Comparison of ENCODE assay signal across 8 mouse cellular contexts in genomic region chr2:116064521-116064920, GRCm38 (mm10). TPM values are rescaled to one million over a fixed set of nuclear protein-coding genes. Genes with fewer than 3 reads are reported as not detected.
DNase-seq lines count a peak whose midpoint lies in the region; ATAC-seq and TF ChIP-seq lines count a peak whose summit lies in the region.

No protein-coding gene starts in this region.

- peak overlapping the region; percentile 100 for H3K9ac ChIP-seq in hindbrain, embryonic 13.5 days
- H3K9ac ChIP-seq in liver, embryonic 16.5 days (ENCODE audit: low read depth, low read length) = no peak overlapping the region

- H3K4me2 ChIP-seq in hindbrain, embryonic 13.5 days = peak overlapping the region; percentile 87
- H3K4me2 ChIP-seq in liver, embryonic 16.5 days (ENCODE audit: low read depth, low read length) = peak overlapping the region; percentile 61

- H3K9me3 ChIP-seq in hindbrain, embryonic 13.5 days = no peaks in the 10 kb centered on the region
- H3K9me3 ChIP-seq in liver, embryonic 16.5 days (replicated peaks; ENCODE audit: control insufficient read depth, low read length) = no peaks in the 10 kb centered on the region

- H3K4me1 ChIP-seq in hindbrain, embryonic 13.5 days (replicated peaks) = peaks cover 35% of the 10 kb centered on the region
- H3K4me1 ChIP-seq in liver, embryonic 16.5 days (ENCODE audit: control insufficient read depth, low read depth, low read length) = no peaks in the 10 kb centered on the region
- H3K4me1 ChIP-seq in small intestine, adult 2 months (ENCODE audit: control insufficient read depth, insufficient read depth, insufficient read length, low read length) = peaks cover 2% of the 10 kb centered on the region; the same call in 1 of the 2 replicates

- no peaks in the 10 kb centered on the region for H3K27me3 ChIP-seq in hindbrain, embryonic 13.5 days
- H3K27me3 ChIP-seq in liver, embryonic 16.5 days (ENCODE audit: control insufficient read depth, insufficient read depth, low read depth, low read length) = peaks cover 90% of the 10 kb centered on the region
- H3K27me3 ChIP-seq in small intestine, adult 2 months (ENCODE audit: control insufficient read depth, insufficient read depth, low read length) = peaks cover 70% of the 10 kb centered on the region

- peak overlapping the region; percentile 99 for H3K27ac ChIP-seq in hindbrain, embryonic 13.5 days
- no peak overlapping the region for H3K27ac ChIP-seq in liver, embryonic 16.5 days (ENCODE audit: low read length)
- H3K27ac ChIP-seq in small intestine, adult 2 months (ENCODE audit: insufficient read depth, low read depth, low read length) = peak overlapping the region; percentile 10; the same call in 1 of the 2 replicates

- TF ChIP-seq POLR2A in small intestine, adult 2 months (IDR thresholded peaks at IDR 0.05; ENCODE audit: low read depth, low read length) = no peak

- H3K4me3 ChIP-seq in hindbrain, embryonic 13.5 days = peak overlapping the region; percentile 83
- peak overlapping the region; percentile 60 for H3K4me3 ChIP-seq in liver, embryonic 16.5 days (ENCODE audit: low read depth, low read length)
- peak overlapping the region; percentile 80 for H3K4me3 ChIP-seq in small intestine, adult 2 months (ENCODE audit: low read depth, low read length)

- WGBS in hindbrain, embryonic 13.5 days = 0% methylated on average over 20 of the region's 20 CpGs
- WGBS in liver, embryonic 16.5 days (ENCODE audit: insufficient replicate concordance) = 2% methylated on average over 20 of the region's 20 CpGs
- WGBS in small intestine, adult 2 months = 3% methylated on average over 20 of the region's 20 CpGs

- no peak for TF ChIP-seq CTCF in small intestine, adult 2 months (IDR thresholded peaks at IDR 0.05; ENCODE audit: extremely low read depth, insufficient read length, insufficient replicate concordance, low read depth, low read length)

- peak; percentile 25 for DNase-seq in kidney, adult 9 months
- no peak for DNase-seq in kidney, adult 8-10 months
- peak; percentile 52 for DNase-seq in embryo, embryonic 10 days (ENCODE audit: low spot score)
- DNase-seq in thymus, postnatal 4 days = no peak
- DNase-seq in ovary, postnatal 36 days (ENCODE audit: low spot score) = no peak

- peaks cover 4% of the 10 kb centered on the region; the same call in 1 of the 2 replicates for H3K36me3 ChIP-seq in hindbrain, embryonic 13.5 days
- H3K36me3 ChIP-seq in liver, embryonic 16.5 days (ENCODE audit: control insufficient read depth, insufficient read depth) = no peaks in the 10 kb centered on the region
- H3K36me3 ChIP-seq in small intestine, adult 2 months (ENCODE audit: control insufficient read depth, insufficient read depth, low read length) = no peaks in the 10 kb centered on the region

- ATAC-seq in hindbrain, embryonic 13.5 days (ENCODE audit: low FRiP score) = no peak
- ATAC-seq in liver, embryonic 16.5 days (ENCODE audit: low read depth) = no peak

RNA-seq across cellular contexts. Expression of gene Meis2, which starts 1.1 kb away (rescaled TPM):
- polyA plus RNA-seq in hindbrain, embryonic 13.5 days (2015; fragmentation: Nextera tagmentation; extraction: Ambion mirVana) = 139 and 175 TPM in 2 replicates
- 1.1 and 1.6 TPM in 2 replicates for polyA plus RNA-seq in liver, embryonic 16.5 days (2015; fragmentation: Nextera tagmentation; extraction: Ambion mirVana)
- polyA plus RNA-seq in small intestine, adult 2 months (2012; rRNA removed) = 3.9 and 11.6 TPM in 2 replicates

Comparison
In these comparisons a context has a peak if more than half of its experiments do, and no peak if none do; other contexts are left out.
1. DNase-seq: peak in kidney, adult 9 months (single experiment) and embryo, embryonic 10 days (single experiment); none in kidney, adult 8-10 months (0 of 2), thymus, postnatal 4 days (single experiment) and ovary, postnatal 36 days (single experiment).
2. RNA of gene Meis2, which starts 1.1 kb away (polyA plus RNA-seq): 139 to 175 TPM in hindbrain, embryonic 13.5 days; 3.9 to 11.6 TPM in small intestine, adult 2 months and 1.1 to 1.6 TPM in liver, embryonic 16.5 days; every median in the first group is over 10 times any median in the second.
3. Peak in every context shown above with its lines, with median percentiles within 50 percentile points of each other: H3K4me3 ChIP-seq.